In genomic region chr10:21026329-21027220, GRCm38 (mm10) we compare ENCODE assay signal across 27 mouse cellular contexts.
A peak's percentile ranks its signal among the peaks of the same experiment; 100 is the strongest.
DNase-seq lines count a peak whose midpoint lies in the region; ATAC-seq and TF ChIP-seq lines count a peak whose summit lies in the region.
"Had no signal": no experiment of that assay in that cellular context is flagged by ENCODE, and none has a peak within 500 bp of the region (broad histone marks: within the 10 kb centered on the region; RNA-seq: fewer than 3 reads in every experiment).

No protein-coding gene starts in this region.

- H3K4me2 ChIP-seq in lung, postnatal 0 days (replicated peaks; ENCODE audit: low read depth, low read length) = no peak overlapping the region
- H3K4me2 ChIP-seq in liver, embryonic 16.5 days (ENCODE audit: low read depth, low read length) = peak overlapping the region; percentile 33
- H3K4me2 ChIP-seq: embryonic facial prominence, embryonic 12.5 days; heart, embryonic 13.5 days; hindbrain, embryonic 14.5 days; midbrain, embryonic 11.5 days; neural tube, embryonic 15.5 days had no signal

- no peak overlapping the region for H3K27ac ChIP-seq in lung, postnatal 0 days (ENCODE audit: low read length)
- 0 out of 2 replicates have a peak overlapping the region, but pooled peaks have one; percentile 7 for H3K27ac ChIP-seq in liver, embryonic 16.5 days (ENCODE audit: low read length)
- H3K27ac ChIP-seq: embryonic facial prominence, embryonic 12.5 days; heart, adult 2 months; heart, embryonic 13.5 days; hindbrain, embryonic 14.5 days; neural tube, embryonic 15.5 days had no signal

- H3K9me3 ChIP-seq in lung, postnatal 0 days (ENCODE audit: low read length) = no peaks in the 10 kb centered on the region
- H3K9me3 ChIP-seq in liver, embryonic 16.5 days (replicated peaks; ENCODE audit: control insufficient read depth, low read length) = no peaks in the 10 kb centered on the region
- H3K9me3 ChIP-seq: embryonic facial prominence, embryonic 12.5 days; heart, embryonic 13.5 days; neural tube, embryonic 15.5 days had no signal

- no peaks in the 10 kb centered on the region for H3K36me3 ChIP-seq in lung, postnatal 0 days (ENCODE audit: insufficient read depth, low read length)
- H3K36me3 ChIP-seq in liver, embryonic 16.5 days (ENCODE audit: control insufficient read depth, insufficient read depth) = no peaks in the 10 kb centered on the region
- H3K36me3 ChIP-seq: embryonic facial prominence, embryonic 12.5 days; heart, embryonic 13.5 days had no signal

- no peak overlapping the region for H3K9ac ChIP-seq in lung, postnatal 0 days (replicated peaks; ENCODE audit: low read depth)
- H3K9ac ChIP-seq in liver, embryonic 16.5 days (ENCODE audit: low read depth, low read length) = no peak overlapping the region
- H3K9ac ChIP-seq: embryonic facial prominence, embryonic 12.5 days; forebrain, postnatal 0 days; heart, embryonic 13.5 days; hindbrain, embryonic 14.5 days; neural tube, embryonic 15.5 days had no signal

- no peak for ATAC-seq in lung, postnatal 0 days
- peak; percentile 64 for ATAC-seq in common myeloid progenitor, adult 5-6 weeks (replicated peaks; ENCODE audit: low read depth, poor library complexity, severe bottlenecking)
- no peak for ATAC-seq in liver, embryonic 16.5 days (ENCODE audit: low read depth)
- ATAC-seq: forebrain, postnatal 0 days; inflammation-experienced regulatory T-cells, adult 6 months; Patski had no signal

- 61% methylated on average over 11 of the region's 11 CpGs for WGBS in lung, postnatal 0 days
- WGBS in liver, embryonic 16.5 days (ENCODE audit: insufficient replicate concordance) = 16% methylated on average over 11 of the region's 11 CpGs

- H3K4me3 ChIP-seq in lung, postnatal 0 days (ENCODE audit: low read depth, low read length) = no peak overlapping the region
- no peak overlapping the region for H3K4me3 ChIP-seq in liver, embryonic 16.5 days (ENCODE audit: low read depth, low read length)
- H3K4me3 ChIP-seq: embryonic facial prominence, embryonic 12.5 days; heart, adult 2 months; heart, embryonic 13.5 days; neural tube, embryonic 15.5 days had no signal

- H3K4me1 ChIP-seq in lung, postnatal 0 days (ENCODE audit: insufficient read depth, low read depth, low read length) = no peaks in the 10 kb centered on the region
- H3K4me1 ChIP-seq in liver, embryonic 16.5 days (ENCODE audit: control insufficient read depth, low read depth, low read length) = peaks cover 11% of the 10 kb centered on the region
- H3K4me1 ChIP-seq: heart, embryonic 13.5 days; neural tube, embryonic 15.5 days had no signal

- peak; percentile 10 for DNase-seq in lung, postnatal 0 days (ENCODE audit: low spot score)
- no peak for DNase-seq in lung, adult 18-20 months
- DNase-seq in testis, postnatal 10 days (ENCODE audit: low spot score) = no peak
- no peak for DNase-seq in urinary bladder, postnatal 25 days (ENCODE audit: low spot score)
- no peak for DNase-seq in adrenal gland, adult 18-20 months (ENCODE audit: low spot score in 2 of 2)
- DNase-seq: adrenal gland, postnatal 10 days; cerebellum, adult 18-20 months; cerebellum, postnatal 14 days; forebrain, postnatal 0 days; gastrocnemius, postnatal 14 days; heart, adult 2 months; heart, postnatal 14 days; kidney, adult 2 months; kidney, postnatal 14 days; layer of hippocampus, postnatal 36 days; lung, adult 2 months; lung, postnatal 36 days; right cerebral cortex, adult 18-20 months had no signal

- TF ChIP-seq EP300 in lung, postnatal 0 days (IDR thresholded peaks at IDR 0.05) = no peak

- no peaks in the 10 kb centered on the region for H3K27me3 ChIP-seq in lung, postnatal 0 days (replicated peaks; ENCODE audit: insufficient read depth, low read length)
- no peaks in the 10 kb centered on the region for H3K27me3 ChIP-seq in liver, embryonic 16.5 days (ENCODE audit: control insufficient read depth, insufficient read depth, low read depth, low read length)
- H3K27me3 ChIP-seq: embryonic facial prominence, embryonic 12.5 days; heart, embryonic 13.5 days; neural tube, embryonic 15.5 days; Patski had no signal

- TF ChIP-seq CTCF in lung, postnatal 0 days (IDR thresholded peaks at IDR 0.05) = no peak
